Mouse (Mus musculus) midbrain, embryonic 11.5 days (tissue): Measurements from ENCODE around the gene Gba2. TPM values are rescaled to one million over a fixed set of nuclear protein-coding genes. Genes with fewer than 3 reads are reported as not detected.
"Not testable (repeated sequence)": the region's sequence is repeated elsewhere in the genome, so short reads cannot be mapped to it uniquely, and the experiment has no call there.

Experiments used
- ATAC-seq: fragments of 200-750 bp; cut with Nextera tagmentation; 2 replicates; pipeline ENCODE4 v1.8.0; 2017; ENCODE audit warnings: moderate TSS enrichment, moderate library complexity; ENCODE audit not compliant: low FRiP score
- DNase-seq: peaks from one replicate; pipeline ENCODE4 v3.0.0; 2015; ENCODE audit warnings: low spot score; ENCODE audit errors: missing footprints
- H3K27ac ChIP-seq: fragments of 300-500 bp; sonication (generic); 2 replicates; pipeline ENCODE4 v1.5.1; 2014; ENCODE audit warnings: low read depth, low read length
- H3K27me3 ChIP-seq: fragments of 300-500 bp; sonication (generic); 2 replicates; pipeline ENCODE4 v1.6.1; 2014; ENCODE audit warnings: mild to moderate bottlenecking, low read length, moderate library complexity, mixed read lengths; ENCODE audit not compliant: control insufficient read depth, insufficient read depth
- H3K36me3 ChIP-seq: fragments of 300-500 bp; sonication (generic); 2 replicates; pipeline ENCODE4 v1.6.1; 2014; ENCODE audit warnings: mild to moderate bottlenecking, low read length, moderate library complexity, mixed read lengths; ENCODE audit not compliant: control insufficient read depth, insufficient read depth
- H3K4me1 ChIP-seq: fragments of 300-500 bp; sonication (generic); 2 replicates; pipeline ENCODE4 v1.6.1; 2014; ENCODE audit warnings: low read length; ENCODE audit not compliant: control insufficient read depth, insufficient read depth
- H3K4me2 ChIP-seq: fragments of 300-500 bp; sonication (generic); 2 replicates; pipeline ENCODE4 v1.6.1; 2014; ENCODE audit warnings: mild to moderate bottlenecking, moderate library complexity
- H3K4me3 ChIP-seq: fragments of 300-500 bp; sonication (generic); 2 replicates; pipeline ENCODE4 v1.5.1; 2014; ENCODE audit warnings: low read depth, low read length
- H3K9ac ChIP-seq: fragments of 300-500 bp; sonication (generic); 2 replicates; pipeline ENCODE4 v1.6.1; 2014; ENCODE audit warnings: low read length
- H3K9me3 ChIP-seq: fragments of 300-500 bp; sonication (generic); 2 replicates; pipeline ENCODE4 v1.6.1; 2016; ENCODE audit warnings: low read length; ENCODE audit not compliant: control insufficient read depth
- WGBS: fragments of 180-500 bp; shearing (Covaris S2); extraction: QIAGEN DNeasy Blood & Tissue Kit; methylation state at CpG from one replicate; pipeline ENCODE4 v1.1.7; 2014; 5-methylcytosine and 5-hydroxymethylcytosine counted together
- polyA plus RNA-seq: library from polyadenylated mRNA; unstranded; fragments of >200 nt; fragmentation: Nextera tagmentation; extraction: Ambion mirVana; gene quantifications from 2 replicates; pipeline ENCODE4 v1.2.1, GENCODE M21; 2014

The Gba2 gene
- polyA plus RNA-seq, 1 experiment from 2014 or later = 26.1 TPM

GRCm38 (mm10) chr4:43598650-43599380 lies 20.1 kb upstream of the Gba2 start:
- ATAC-seq = no peak
- no peaks in the 10 kb centered on the region for H3K4me1 ChIP-seq
- H3K4me3 ChIP-seq = no peak overlapping the region
- H3K4me2 ChIP-seq = no peak overlapping the region
- no peak overlapping the region for H3K9ac ChIP-seq
- H3K36me3 ChIP-seq = no peaks in the 10 kb centered on the region
- WGBS = 89% methylated on average over 7 of the region's 7 CpGs
- H3K27me3 ChIP-seq = no peaks in the 10 kb centered on the region
- no peaks in the 10 kb centered on the region for H3K9me3 ChIP-seq
- H3K27ac ChIP-seq = no peak overlapping the region
- DNase-seq = no peak

- ATAC-seq (no peak), DNase-seq (peak; percentile 31)
- Histone ChIP-seq H3K4me1 (no peaks in the 10 kb centered on the region), H3K36me3 (no peaks in the 10 kb centered on the region), H3K4me3 (no peak overlapping the region), H3K27me3 (no peaks in the 10 kb centered on the region), H3K9me3 (no peaks in the 10 kb centered on the region), H3K9ac (no peak overlapping the region), H3K27ac (no peak overlapping the region), H3K4me2 (no peak overlapping the region)
- 84% methylated on average over 4 of the region's 4 CpGs for WGBS
These were observed 19.5 kb upstream of the Gba2 start for GRCm38 (mm10) chr4:43598200-43598599.

GRCm38 (mm10) chr4:43596597-43596996 lies 17.9 kb upstream of the Gba2 start:
- DNase-seq, H3K36me3 ChIP-seq, H3K9ac ChIP-seq, H3K27me3 ChIP-seq, H3K9me3 ChIP-seq, ATAC-seq, H3K4me1 ChIP-seq, H3K27ac ChIP-seq, H3K4me3 ChIP-seq, H3K4me2 ChIP-seq: not testable (repeated sequence)
- 83% methylated on average over 2 of the region's 2 CpGs for WGBS

- no peaks in the 10 kb centered on the region for H3K36me3 ChIP-seq
- DNase-seq = peak; percentile 49
- H3K27ac ChIP-seq = no peak overlapping the region
- no peaks in the 10 kb centered on the region for H3K4me1 ChIP-seq
- H3K9me3 ChIP-seq = no peaks in the 10 kb centered on the region
- H3K4me3 ChIP-seq = no peak overlapping the region
- H3K4me2 ChIP-seq = no peak overlapping the region
- no peaks in the 10 kb centered on the region for H3K27me3 ChIP-seq
- 72% methylated on average over 3 of the region's 3 CpGs for WGBS
- ATAC-seq = no peak
- H3K9ac ChIP-seq = no peak overlapping the region
These were observed 14.8 kb upstream of the Gba2 start for GRCm38 (mm10) chr4:43593453-43593852.

- Histone ChIP-seq H3K36me3 (no peaks in the 10 kb centered on the region), H3K9ac (no peak overlapping the region), H3K9me3 (no peaks in the 10 kb centered on the region), H3K4me2 (no peak overlapping the region), H3K27ac (no peak overlapping the region), H3K4me1 (no peaks in the 10 kb centered on the region), H3K4me3 (no peak overlapping the region), H3K27me3 (no peaks in the 10 kb centered on the region)
- ATAC-seq = no peak
- 82% methylated on average over 3 of the region's 3 CpGs for WGBS
- DNase-seq = peak; percentile 69
These were observed 13.3 kb upstream of the Gba2 start for GRCm38 (mm10) chr4:43591961-43592360.

GRCm38 (mm10) chr4:43591543-43591942 lies 12.9 kb upstream of the Gba2 start:
- Histone ChIP-seq H3K9me3 (no peaks in the 10 kb centered on the region), H3K4me2 (no peak overlapping the region), H3K4me3 (no peak overlapping the region), H3K9ac (no peak overlapping the region), H3K4me1 (no peaks in the 10 kb centered on the region), H3K27me3 (no peaks in the 10 kb centered on the region), H3K27ac (no peak overlapping the region), H3K36me3 (no peaks in the 10 kb centered on the region)
- no peak for DNase-seq
- WGBS = 84% methylated on average over 5 of the region's 5 CpGs
- ATAC-seq = no peak

GRCm38 (mm10) chr4:43587681-43588080 lies 9.0 kb upstream of the Gba2 start:
- ATAC-seq (no peak), DNase-seq (peak; percentile 65)
- H3K27me3 ChIP-seq = no peaks in the 10 kb centered on the region
- H3K4me1 ChIP-seq = no peaks in the 10 kb centered on the region
- H3K4me2 ChIP-seq = no peak overlapping the region
- no peaks in the 10 kb centered on the region for H3K9me3 ChIP-seq
- H3K4me3 ChIP-seq = no peak overlapping the region
- 70% methylated on average over 7 of the region's 7 CpGs for WGBS
- no peak overlapping the region for H3K9ac ChIP-seq
- H3K27ac ChIP-seq = no peak overlapping the region
- H3K36me3 ChIP-seq = peaks cover 7% of the 10 kb centered on the region

GRCm38 (mm10) chr4:43586411-43586810 lies 7.7 kb upstream of the Gba2 start:
- DNase-seq (no peak), ATAC-seq (no peak)
- Histone ChIP-seq H3K9me3 (no peaks in the 10 kb centered on the region), H3K27ac (no peak overlapping the region), H3K27me3 (no peaks in the 10 kb centered on the region), H3K4me3 (no peak overlapping the region), H3K9ac (no peak overlapping the region), H3K4me2 (no peak overlapping the region), H3K4me1 (no peaks in the 10 kb centered on the region), H3K36me3 (peaks cover 7% of the 10 kb centered on the region)
- 69% methylated on average over 8 of the region's 8 CpGs for WGBS

GRCm38 (mm10) chr4:43585682-43586081 lies 7.0 kb upstream of the Gba2 start:
- H3K4me2 ChIP-seq = no peak overlapping the region
- H3K4me3 ChIP-seq = no peak overlapping the region
- peaks cover 7% of the 10 kb centered on the region for H3K36me3 ChIP-seq
- H3K27me3 ChIP-seq = no peaks in the 10 kb centered on the region
- ATAC-seq (no peak), DNase-seq (peak; percentile 6)
- no peaks in the 10 kb centered on the region for H3K9me3 ChIP-seq
- no peaks in the 10 kb centered on the region for H3K4me1 ChIP-seq
- no peak overlapping the region for H3K9ac ChIP-seq
- H3K27ac ChIP-seq = no peak overlapping the region
- 66% methylated on average over 10 of the region's 10 CpGs for WGBS
